Mouse (Mus musculus): ENCODE data around the gene Rnf39.

The Rnf39 gene

DNA sequence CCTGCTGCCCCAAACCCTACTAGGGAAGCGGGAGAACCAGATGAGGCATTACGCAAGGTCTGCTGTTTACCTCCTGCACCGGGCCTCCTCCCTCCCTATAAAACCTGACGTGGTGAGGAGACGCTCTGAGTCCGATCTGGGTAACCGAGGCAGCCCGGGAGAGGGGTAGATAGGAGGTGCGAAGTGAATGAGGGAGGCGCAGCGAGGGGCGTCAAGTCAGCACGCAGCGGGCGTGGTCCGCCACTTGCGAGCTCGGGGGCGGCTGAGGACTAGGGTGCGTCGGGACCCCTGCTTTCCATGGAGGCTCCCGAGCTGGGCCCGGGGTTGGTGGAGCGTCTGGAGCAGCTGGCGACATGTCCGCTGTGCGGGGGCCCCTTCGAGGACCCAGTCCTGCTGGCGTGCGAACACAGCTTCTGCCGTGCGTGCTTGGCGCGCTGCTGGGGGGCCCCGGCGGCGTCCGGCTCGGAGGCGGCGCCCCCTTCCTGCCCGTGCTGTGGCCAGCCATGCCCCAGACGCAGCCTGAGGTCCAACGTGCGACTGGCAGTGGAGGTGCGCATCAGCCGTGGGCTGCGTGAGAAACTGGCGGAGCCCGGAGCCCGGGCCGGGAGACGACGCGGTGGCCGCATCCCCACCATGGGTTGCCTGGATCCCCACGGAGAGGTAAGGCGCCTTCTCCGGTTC is at the start of gene Rnf39:
Gene Rnf39 (plus strand): TSS at position 128 of the 681 bp plus-strand sequence.
- DNase-seq = no peak

DNA sequence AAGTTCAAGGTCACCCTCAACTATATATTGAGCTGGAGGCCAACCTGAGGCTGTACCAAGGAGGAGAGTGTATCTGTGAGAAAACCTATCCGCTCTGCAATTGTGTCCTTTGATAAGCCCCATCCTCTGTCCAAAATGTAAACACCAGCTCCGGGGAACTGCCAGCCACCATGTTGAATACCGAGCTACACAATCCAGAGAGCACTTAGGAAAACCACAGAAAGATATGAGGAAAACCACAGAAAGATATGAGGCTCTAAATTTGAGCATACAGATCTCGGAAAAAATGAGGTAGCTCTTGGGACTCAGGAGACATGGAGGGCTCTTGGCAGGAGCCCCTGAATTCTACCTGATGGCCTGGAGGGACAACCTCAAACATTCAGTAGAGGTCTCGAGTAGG is 49.3 kb upstream of the Rnf39 start:
- no peak for DNase-seq

DNA sequence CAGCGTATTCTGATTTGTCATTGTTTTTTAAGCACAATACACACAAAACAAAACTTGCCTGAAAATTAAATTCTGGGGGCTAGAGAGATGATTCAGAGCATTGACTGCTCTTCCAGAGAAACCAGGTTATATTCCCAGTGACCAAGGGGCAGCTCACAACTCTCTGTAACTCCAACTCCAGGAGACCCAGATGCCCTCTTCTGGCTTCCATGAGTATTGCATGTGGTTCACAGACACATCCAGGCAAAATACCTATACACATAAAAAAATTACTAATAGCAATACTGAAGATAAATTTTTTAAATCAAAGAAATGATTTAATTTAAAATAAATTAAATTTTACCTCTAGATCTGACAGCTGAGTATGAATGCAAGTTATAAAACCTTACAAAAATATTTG is 46.1 kb upstream of the Rnf39 start:
- peak; percentile 20 for DNase-seq

DNA sequence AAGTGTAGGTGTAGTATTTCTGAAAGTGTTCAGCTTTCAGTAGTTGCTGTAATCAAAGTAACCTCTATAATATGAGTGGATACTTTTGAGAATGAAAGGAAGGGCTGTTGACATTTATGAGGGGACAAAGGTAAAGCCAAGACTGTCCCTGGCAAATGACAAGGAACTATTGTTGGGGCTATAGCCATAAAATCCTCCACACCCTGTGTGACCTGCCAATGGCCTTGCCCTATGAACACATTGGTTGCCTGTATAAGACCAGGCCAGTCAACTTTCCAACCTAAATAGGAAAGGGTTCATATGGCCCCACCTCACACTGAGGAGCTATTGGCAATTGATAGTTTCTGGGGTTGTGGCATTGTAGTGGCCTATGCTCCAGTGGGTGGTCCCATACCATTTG is 45.7 kb upstream of the Rnf39 start:
- DNase-seq = no peak

DNA sequence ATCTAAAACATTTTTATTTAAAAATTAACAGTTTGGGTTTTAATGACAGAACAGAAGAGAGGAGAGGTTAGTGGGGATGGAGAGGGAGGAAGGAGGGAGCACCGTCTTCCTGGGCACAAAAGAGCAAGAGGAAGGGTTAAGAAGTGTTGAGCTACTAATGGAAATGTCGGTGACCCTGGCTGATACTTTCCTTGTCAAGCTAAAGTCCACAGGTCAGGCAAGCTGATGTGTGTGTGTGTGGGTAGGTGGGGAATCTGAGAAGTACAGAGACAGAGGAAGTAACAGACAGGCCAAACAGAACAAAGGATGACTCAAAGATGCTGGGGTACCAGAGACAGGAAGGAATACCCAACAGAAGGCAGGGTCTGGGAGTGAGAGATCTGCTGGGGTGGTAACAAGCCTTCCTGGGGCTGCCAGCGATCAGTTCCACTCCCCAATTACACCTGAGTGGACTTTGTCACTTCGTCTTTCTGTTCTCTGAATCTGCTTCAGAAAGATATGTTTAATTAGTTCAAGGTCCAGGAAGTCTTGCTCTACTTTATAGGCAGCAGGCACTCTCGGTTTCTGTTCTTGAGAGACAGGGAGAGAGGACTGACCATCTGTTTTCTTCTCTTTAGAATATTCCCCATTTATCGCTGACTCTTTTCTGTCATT is 45.0 kb upstream of the Rnf39 start, which contains the start of gene Trim31:
Gene Trim31 (plus strand): TSS at position 567 of the 654 bp plus-strand sequence.
- DNase-seq = no peak

DNA sequence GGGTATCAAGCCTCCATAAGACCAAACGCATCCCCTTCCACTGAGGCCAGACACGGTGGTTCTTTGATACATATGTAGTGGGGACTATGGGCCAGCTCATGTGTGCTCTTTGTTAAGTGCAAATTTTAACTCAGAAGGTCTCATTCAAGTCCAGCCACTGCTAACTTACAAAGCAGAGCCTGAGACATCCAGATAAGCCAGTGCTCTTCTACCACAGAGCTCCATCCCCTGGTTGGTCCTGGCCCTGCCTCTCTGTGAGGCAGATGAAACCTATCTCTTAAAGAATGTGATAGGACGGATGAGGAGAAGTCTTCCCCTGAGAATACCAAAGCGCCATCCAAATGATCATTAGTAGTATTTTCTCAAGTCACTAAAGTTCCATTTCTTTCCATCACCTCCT is 43.3 kb upstream of the Rnf39 start:
- no peak for DNase-seq

DNA sequence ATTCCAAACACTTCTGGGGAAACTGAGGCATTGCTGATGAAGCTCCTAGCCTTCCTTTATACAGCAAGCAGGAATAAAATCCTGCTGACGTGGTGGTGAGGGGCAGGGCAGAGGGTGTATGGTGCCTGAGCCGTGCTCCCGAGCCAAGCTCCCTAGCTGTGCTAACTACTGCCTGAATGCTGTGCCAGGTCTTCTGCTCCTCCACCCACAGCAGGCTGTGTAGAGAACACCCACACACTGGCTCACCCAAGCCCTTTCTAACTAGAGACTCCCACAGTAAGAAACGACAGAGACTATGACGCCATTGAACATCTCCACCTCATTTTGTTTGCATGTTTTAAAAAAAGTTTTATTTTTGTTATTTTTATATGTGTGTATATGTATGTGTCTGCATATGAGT is 42.7 kb upstream of the Rnf39 start:
- DNase-seq = no peak

DNA sequence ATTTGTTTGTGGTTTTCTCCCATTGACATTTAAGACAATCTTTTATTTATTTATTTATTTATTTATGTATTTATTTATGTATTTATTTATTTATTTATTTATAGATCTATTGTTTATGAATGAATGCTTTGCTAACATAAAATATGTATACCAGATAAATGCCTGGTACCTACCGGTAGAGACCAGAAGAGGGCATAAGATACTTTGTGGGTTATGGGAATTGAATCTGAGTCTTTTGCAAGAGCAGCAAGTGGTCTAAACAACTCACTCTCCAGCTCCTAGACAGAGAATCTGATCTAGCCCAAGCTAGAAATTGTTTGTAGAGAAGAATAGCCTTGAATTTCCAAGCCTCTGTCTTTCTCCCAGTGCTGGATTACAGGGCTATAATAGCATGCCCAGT is 42.0 kb upstream of the Rnf39 start:
- DNase-seq = no peak

DNA sequence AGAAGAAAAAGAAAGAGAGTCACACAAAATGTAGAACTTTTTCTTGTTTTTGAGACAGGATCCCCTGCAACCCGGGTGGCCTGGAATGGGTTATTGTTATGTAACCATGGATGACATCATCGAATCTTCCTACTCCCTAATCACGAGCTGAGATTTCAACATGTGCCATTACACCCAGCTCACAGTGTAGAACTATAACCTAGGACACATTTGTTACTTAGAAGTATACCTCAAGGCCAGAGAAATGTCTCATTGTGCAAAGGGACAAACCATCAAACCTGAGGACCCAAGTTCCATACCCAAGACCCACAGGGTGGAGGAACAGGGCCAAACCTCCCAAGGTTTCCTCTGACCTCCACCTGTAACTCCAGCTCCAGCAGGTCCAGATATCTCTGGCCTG is 39.1 kb upstream of the Rnf39 start:
- DNase-seq = no peak

DNA sequence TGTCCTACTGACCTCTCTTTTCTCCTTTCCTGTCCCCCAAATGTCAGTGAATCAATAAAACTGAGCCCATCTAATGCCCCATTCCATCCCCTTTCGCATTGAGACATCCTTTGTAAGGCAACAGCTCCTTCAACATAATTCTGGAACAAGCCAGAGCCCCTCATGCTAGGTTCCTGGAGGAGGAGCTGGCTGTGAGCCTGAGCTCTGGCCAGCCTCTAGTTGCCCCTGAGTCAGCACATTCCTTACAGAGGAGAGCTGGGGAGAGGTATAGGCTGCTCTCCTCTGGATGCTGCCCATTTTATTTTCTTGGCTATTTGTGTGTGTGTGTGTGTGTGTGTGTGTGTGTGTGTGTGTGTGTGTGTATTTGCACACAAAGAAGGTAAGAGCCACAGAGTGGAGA is 34.5 kb upstream of the Rnf39 start:
- no peak for DNase-seq

DNA sequence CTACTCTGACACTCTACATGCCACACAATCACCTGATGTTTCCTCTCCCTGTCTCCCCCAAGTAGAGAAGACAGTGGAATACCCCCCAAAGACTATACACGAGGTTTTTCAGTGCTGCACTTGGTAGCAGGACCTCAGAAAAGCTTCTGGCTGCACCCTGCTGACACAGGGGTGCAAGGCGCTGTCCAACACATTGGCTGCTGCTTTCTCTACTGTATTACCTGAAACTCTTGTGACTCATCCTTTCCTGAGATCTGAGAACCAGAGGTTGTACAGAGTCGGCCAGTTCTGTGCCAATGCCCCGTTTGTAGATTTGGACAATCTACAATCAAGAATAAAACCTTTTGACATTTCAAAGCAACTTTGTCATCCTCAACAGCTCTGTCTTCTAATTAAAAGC is 32.9 kb upstream of the Rnf39 start:
- no peak for DNase-seq

DNA sequence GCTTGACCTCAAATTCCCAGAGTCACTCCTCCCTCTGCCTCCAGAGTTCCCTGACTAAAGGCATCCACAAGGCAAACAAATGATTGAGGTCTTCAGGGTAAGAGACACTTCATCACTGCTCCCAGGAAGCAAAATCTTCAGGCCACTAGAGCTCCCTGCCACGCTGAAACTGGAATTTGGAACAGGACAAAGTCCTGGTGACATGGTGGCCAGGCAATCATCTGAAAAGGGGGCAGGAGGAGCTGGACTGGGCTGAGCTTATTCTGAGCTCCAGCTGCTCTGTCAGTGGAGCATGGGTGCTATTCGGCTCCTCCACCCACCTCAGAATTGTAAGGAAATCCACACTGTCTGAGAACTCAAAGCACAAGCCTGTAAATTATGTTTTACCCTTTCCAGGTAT is 30.7 kb upstream of the Rnf39 start:
- DNase-seq = no peak

DNA sequence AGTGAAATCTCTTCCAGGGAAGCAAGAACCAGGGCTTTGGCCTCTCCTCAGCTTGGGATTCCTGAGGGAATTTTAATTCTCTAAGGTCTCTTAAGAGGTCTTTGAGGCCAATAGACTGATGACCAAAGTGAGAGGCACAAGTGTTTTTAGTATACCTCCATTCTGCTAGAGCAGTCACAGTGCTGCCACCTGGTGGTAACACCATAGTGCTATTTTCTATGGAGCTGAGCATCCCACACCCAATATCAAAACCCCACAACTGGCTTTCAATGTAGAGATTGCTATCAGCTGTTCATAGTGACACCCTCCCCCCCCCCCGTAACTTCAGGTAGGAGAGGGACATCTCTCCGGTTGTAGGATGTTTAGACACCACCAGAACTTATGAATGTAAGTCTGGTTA is 28.6 kb upstream of the Rnf39 start:
- DNase-seq = peak; percentile 61

DNA sequence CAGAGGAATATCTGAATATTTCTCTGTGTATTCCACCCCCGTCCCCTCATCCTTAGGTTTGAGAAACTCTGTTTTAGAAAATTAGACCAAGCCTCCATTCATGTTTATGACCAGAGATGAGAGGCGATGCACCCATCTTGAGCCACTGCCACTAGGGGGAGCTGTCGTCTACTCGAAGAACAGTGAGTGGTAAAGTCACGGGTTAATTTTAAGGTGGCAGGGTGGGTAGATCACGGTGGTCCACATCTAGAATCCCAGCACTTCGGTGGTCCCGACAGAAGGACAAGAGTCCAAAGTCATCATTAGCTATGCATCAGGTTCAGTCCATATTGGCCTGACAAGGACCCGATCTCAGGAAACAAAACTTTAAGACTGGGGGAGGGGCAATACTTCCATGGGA is 27.6 kb upstream of the Rnf39 start:
- peak; percentile 39 for DNase-seq

DNA sequence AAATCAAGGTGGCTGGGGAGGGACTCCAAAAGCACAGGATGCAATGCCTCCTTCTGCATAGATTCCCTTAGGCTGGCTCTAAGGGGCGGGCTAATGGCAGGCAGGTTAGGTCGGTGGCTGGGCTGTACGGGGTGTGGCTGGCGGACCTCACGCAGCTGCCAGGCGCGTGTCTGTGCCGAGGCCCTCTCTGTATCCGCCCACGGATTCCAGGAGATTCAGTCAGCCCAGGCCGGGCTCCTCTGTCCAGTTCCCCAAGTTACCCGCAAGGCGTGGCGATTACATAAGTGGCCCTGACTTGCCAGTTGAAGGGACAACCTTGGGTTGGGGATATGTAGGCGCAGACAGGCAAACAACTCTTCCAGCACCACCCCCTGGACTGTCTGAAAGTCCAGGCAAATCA is 22.5 kb upstream of the Rnf39 start:
- DNase-seq = no peak

DNA sequence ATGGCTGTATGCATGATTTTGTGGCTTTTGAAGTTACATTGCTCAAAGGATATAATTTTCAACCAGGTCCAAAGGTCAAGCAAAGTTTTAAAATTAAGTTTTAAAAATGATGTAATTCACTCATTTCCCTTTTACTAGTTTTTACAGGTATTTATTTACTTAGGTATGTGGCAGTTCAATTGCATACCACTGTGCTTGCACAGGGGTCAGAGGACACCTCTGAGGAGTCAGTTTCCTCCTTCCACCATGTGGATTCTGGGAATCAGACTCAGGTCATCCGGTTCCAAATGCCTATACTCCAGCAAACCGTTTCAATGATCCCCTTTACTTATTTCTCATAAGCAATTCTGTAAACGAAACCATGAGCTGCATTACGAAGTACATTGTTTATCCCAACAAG is 20.0 kb upstream of the Rnf39 start:
- no peak for DNase-seq

DNA sequence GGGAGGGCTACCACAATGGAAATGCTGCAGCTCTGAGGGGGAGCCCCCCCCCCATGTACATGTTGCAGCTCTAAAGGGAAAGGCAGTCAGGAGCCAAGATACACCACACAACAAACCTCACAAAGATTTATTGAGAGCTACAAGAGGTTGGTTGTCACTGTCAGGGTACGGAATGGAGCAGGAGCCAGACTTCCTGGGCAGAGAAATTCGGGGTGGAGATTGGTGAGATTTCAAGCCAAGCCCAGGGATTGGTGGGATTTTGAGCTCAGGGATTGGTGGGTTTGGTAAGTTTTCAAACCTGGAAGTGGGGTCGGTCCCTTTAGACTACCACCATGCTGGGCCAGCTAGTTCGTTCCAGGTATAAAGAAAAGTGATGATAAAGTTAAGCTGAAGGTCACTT is 19.2 kb upstream of the Rnf39 start:
- DNase-seq = no peak

DNA sequence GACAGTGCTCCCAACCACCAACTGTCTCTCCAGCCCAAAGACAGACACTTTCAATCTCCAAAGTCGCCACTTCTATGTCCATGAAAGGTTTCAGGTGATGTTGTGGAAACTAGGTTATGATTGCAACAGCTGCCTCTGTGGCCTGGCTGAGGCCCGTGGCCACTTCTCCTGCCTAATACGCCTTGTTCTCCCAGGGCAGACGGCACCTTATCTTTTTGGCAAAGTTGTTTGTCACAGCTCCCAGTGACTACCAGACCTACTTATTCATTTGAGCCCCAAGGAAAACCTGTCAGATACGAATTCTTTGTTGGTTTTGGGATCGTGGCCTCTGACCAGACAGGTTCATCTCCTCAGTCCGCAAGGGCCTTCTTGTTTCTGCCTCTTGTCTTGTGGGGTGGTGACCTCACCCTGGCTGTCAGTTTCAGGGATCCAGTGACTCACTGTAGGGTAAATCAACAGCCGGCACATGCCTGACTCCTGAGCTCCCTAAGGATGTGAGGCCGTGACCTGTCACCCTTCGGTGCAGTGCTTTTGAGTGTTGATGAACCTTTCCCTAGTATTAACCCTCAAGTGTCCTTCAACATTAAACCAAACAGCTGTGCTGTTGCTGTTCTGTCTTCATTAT is 15.1 kb upstream of the Rnf39 start:
- no peak for DNase-seq

DNA sequence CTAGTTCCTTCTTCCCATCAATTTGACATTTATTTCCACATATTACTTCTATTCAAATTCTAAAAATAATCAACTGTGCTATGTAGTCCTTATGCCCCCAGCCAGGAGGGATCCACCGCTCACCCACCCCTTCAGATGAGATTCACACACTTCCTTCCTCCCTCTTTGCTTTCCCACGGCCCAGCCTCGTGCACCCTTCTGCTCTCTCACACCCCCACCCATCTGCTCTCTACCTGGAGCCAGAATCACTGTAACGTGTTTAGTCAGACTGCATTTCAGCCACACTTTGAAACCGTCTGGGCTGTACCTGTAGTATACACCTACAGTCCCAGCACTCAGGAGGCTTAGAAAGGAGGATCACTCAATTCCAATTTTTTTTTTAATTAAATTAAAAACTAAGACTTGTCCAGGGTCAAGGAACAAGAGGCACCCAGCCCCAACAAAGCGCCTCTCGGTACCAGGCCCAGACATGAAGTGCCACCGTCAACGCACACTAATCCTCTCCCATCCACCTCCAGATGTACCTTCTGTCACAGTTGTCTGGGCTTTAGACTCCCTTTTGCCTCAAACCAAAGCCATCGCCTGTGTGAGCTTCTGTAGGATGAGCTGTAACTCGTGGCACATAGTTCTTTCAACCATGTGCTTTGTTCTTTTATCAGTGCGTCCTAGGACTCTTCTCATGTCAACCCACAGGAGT is 13.3 kb upstream of the Rnf39 start:
- DNase-seq = no peak

DNA sequence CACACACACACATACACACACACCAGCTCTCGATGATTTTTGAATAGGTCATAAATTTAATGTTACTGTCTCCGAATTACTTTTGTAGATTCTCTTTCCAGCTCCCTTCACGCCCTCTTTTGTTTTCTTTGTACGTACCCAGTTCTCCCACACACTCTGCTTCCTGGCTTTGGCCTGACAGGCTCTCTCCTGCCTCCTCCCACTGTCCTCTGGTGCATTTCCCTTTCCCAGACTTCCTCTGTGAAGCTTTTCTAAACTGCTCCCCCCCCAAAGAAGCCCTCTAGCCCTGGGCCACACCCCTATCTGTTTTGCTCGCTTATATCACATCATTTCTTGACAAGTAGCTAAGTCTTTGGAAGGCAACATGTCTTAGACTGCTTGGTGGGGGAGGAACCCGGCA is 12.5 kb upstream of the Rnf39 start:
- DNase-seq = no peak

DNA sequence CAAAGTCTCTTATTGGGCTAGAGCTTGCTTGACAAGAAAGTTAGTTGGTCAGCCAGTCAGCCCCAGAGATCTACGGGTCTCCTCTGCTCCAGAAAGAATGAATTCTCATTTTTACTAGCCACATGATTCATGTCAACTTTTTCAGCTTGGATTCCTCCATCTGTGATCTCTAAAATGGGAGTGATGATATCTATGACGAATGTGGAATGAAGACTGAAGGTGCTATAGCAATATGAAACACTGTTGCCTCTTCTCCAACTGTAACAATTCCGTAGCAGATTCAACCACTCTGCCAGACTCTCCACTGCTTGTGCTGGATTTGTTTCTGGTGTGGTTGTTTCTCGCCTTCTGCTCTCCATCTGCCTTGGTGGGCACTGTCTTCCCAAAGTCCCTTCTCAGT is 11.6 kb upstream of the Rnf39 start:
- DNase-seq = no peak

DNA sequence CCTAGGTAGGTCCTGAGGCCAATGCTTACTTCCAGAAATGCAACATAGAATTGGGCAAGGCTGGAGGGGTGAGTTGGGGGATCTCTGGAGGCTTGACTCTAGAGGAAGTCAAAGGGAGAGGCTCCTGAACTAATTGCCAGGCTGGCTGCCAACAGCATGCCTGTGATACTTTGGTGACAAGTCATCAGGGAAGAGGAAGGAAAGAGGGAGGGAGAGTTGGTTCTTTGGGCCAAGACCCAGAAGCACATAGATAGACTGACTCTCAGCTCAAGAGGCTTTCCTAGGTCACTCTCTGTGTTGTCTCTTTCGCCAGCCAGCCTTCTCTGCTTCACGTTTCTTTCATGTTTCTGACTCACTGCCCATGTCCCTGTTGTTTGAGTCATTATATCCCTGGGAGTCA is 10.9 kb upstream of the Rnf39 start:
- no peak for DNase-seq

DNA sequence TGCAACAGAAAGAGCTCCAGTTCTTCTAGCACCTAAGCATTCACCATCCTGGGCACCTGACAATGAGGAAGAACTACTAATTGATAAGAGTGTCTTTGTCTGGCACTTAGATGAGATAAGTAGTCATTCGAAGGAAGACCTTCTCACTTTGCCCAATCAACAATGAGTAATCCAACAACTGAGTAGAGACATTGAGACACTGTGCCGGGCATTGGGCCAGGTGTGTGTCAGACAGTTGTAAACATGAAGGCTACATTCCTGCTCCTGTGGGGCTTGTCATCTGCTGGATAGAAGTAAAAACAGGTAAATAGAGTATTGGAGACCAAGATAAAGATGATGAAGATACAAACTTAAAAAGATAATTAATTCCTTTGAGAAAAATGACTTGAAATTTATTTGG is 4.7 kb upstream of the Rnf39 start:
- no peak for DNase-seq

DNA sequence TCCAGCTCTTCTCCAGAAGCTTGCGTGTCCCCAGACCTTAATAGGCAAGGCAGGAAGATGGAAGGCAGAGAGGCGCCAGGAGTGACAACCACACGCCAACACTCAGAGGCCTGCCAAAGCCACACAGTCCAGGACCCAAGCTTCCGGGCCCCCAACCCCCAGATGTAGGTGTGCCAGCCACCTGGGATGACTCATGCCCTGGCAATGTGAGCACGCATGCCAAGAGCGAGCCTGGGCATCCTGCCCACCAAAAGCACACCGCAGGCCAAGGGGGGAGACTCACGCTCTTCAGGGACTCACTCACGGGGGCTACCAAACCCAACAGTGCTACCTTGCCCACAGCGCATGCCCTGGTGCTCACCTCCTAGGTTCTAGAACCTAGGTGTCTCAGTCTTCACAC is 327 bp upstream of the Rnf39 start:
- peak; percentile 89 for DNase-seq
